9 mouse cellular contexts compared by ENCODE assay signal in the genomic region with DNA sequence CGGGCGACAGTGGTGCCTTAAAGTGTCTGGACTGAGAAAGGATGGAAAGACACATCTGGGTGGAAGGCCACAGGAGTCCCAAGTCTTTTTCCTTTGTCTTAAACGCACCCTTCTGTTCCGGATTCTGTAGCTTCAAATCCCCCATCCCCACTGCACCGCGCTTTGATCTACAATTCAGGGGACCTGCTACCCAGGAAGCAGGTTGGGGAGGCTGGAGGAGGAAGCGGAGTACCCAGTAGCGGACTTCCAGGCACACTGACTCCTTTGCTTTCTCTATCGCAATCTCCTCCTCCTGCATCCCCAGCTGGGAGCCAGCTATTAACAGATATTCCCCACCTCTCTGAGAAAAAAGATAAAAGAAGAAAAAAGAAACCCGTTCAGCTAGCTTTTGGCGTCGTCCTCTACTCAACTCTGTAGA. TPM values are rescaled to one million over a fixed set of nuclear protein-coding genes. Genes with fewer than 3 reads are reported as not detected.
A peak's percentile ranks its signal among the peaks of the same experiment; 100 is the strongest.
DNase-seq lines count a peak whose midpoint lies in the region; ATAC-seq and TF ChIP-seq lines count a peak whose summit lies in the region.
"Had no signal": no experiment of that assay in that cellular context is flagged by ENCODE, and none has a peak within 500 bp of the region (broad histone marks: within the 10 kb centered on the region; RNA-seq: fewer than 3 reads in every experiment).

No protein-coding gene starts in this region.

- no peaks in the 10 kb centered on the region for H3K9me3 ChIP-seq in heart, embryonic 13.5 days
- H3K9me3 ChIP-seq in forebrain, embryonic 16.5 days (ENCODE audit: control insufficient read depth, low read length) = no peaks in the 10 kb centered on the region
- no peaks in the 10 kb centered on the region for H3K9me3 ChIP-seq in liver, embryonic 16.5 days (replicated peaks; ENCODE audit: control insufficient read depth, low read length)

- H3K4me1 ChIP-seq in heart, embryonic 13.5 days = peaks cover 15% of the 10 kb centered on the region
- H3K4me1 ChIP-seq in forebrain, embryonic 16.5 days (replicated peaks; ENCODE audit: control insufficient read depth, insufficient read depth, low read length) = peaks cover 26% of the 10 kb centered on the region
- no peaks in the 10 kb centered on the region for H3K4me1 ChIP-seq in liver, embryonic 16.5 days (ENCODE audit: control insufficient read depth, low read depth, low read length)

- peak overlapping the region; percentile 52 for H3K4me3 ChIP-seq in heart, embryonic 13.5 days
- peak overlapping the region; percentile 40 for H3K4me3 ChIP-seq in forebrain, embryonic 16.5 days (replicated peaks; ENCODE audit: low read length)
- H3K4me3 ChIP-seq in liver, embryonic 16.5 days (ENCODE audit: low read depth, low read length) = no peak overlapping the region

- H3K27me3 ChIP-seq in heart, embryonic 13.5 days (replicated peaks) = peaks cover 80% of the 10 kb centered on the region
- H3K27me3 ChIP-seq in forebrain, embryonic 16.5 days (replicated peaks; ENCODE audit: control insufficient read depth, insufficient read depth, low read length) = peaks cover 8% of the 10 kb centered on the region; the same call in 1 of the 2 replicates
- peaks cover 69% of the 10 kb centered on the region for H3K27me3 ChIP-seq in liver, embryonic 16.5 days (ENCODE audit: control insufficient read depth, insufficient read depth, low read depth, low read length)
- H3K27me3 ChIP-seq: Patski had no signal

- no peak overlapping the region for H3K27ac ChIP-seq in heart, embryonic 13.5 days (replicated peaks)
- H3K27ac ChIP-seq in forebrain, embryonic 16.5 days (ENCODE audit: low read length) = peak overlapping the region; percentile 82
- no peak overlapping the region for H3K27ac ChIP-seq in liver, embryonic 16.5 days (ENCODE audit: low read length)

- H3K36me3 ChIP-seq in heart, embryonic 13.5 days = no peaks in the 10 kb centered on the region
- H3K36me3 ChIP-seq in forebrain, embryonic 16.5 days (ENCODE audit: control insufficient read depth, insufficient read depth) = no peaks in the 10 kb centered on the region
- H3K36me3 ChIP-seq in liver, embryonic 16.5 days (ENCODE audit: control insufficient read depth, insufficient read depth) = no peaks in the 10 kb centered on the region

- no peak for DNase-seq in heart, postnatal 14 days
- DNase-seq in brain, embryonic 14.5 days (ENCODE audit: low read depth) = peak; percentile 82
- no peak for DNase-seq in spleen, postnatal 36 days (ENCODE audit: low spot score in 2 of 2)
- DNase-seq in left cerebral cortex, adult 8-10 months (ENCODE audit: low spot score in 2 of 2) = no peak
- no peak for DNase-seq in cerebellum, adult 18-20 months

- ATAC-seq in heart, embryonic 13.5 days (ENCODE audit: extremely low read depth, insufficient number of reproducible peaks, low FRiP score, low TSS enrichment) = no peak
- peak; percentile 16; the same call in 1 of the 2 replicates for ATAC-seq in forebrain, embryonic 16.5 days
- ATAC-seq in liver, embryonic 16.5 days (ENCODE audit: low read depth) = no peak

- TF ChIP-seq POLR2A in brain, embryonic 14.5 days (IDR thresholded peaks at IDR 0.05; ENCODE audit: borderline replicate concordance, extremely low read depth, insufficient read depth, insufficient read length, poor library complexity, severe bottlenecking) = no peak

- TF ChIP-seq CTCF in brain, embryonic 14.5 days (IDR thresholded peaks at IDR 0.05; ENCODE audit: borderline replicate concordance, extremely low read depth, insufficient read depth, insufficient read length) = no peak

- intact Hi-C loops in heart, postnatal 14 days (cut with DNase I) = loop anchor here (10.0 kb wide), 1 partner anchor 1165 kb away; no protein-coding TSS in a partner anchor

- 2% methylated on average over 12 of the region's 12 CpGs for WGBS in heart, embryonic 13.5 days
- 4% methylated on average over 12 of the region's 12 CpGs for WGBS in forebrain, embryonic 16.5 days
- WGBS in liver, embryonic 16.5 days (ENCODE audit: insufficient replicate concordance) = 2% methylated on average over 12 of the region's 12 CpGs

- H3K9ac ChIP-seq in heart, embryonic 13.5 days = peak overlapping the region; percentile 45; the same call in 1 of the 2 replicates
- peak overlapping the region; percentile 65 for H3K9ac ChIP-seq in forebrain, embryonic 16.5 days (replicated peaks; ENCODE audit: low read depth, low read length)
- no peak overlapping the region for H3K9ac ChIP-seq in liver, embryonic 16.5 days (ENCODE audit: low read depth, low read length)

- peak overlapping the region; percentile 86 for H3K4me2 ChIP-seq in heart, embryonic 13.5 days
- H3K4me2 ChIP-seq in forebrain, embryonic 16.5 days (ENCODE audit: low read length) = peak overlapping the region; percentile 75
- peak overlapping the region; percentile 14; the same call in 1 of the 2 replicates for H3K4me2 ChIP-seq in liver, embryonic 16.5 days (ENCODE audit: low read depth, low read length)

RNA-seq across cellular contexts. Expression of a gene that starts 10.1 kb away (rescaled TPM):
- 4.1 and 4.6 TPM in 2 replicates for polyA plus RNA-seq in heart, embryonic 13.5 days (2015; fragmentation: Nextera tagmentation; extraction: Ambion mirVana)
- total RNA-seq in heart, postnatal 14 days (2021) = 1 to 10 TPM; 3.8 to 4.9 TPM
- 465 and 624 TPM in 2 replicates for polyA plus RNA-seq in brain, embryonic 14.5 days (2012; rRNA removed)
- polyA plus RNA-seq in forebrain, embryonic 16.5 days (2015; fragmentation: Nextera tagmentation; extraction: Ambion mirVana) = 70.2 and 71.1 TPM in 2 replicates
- polyA plus RNA-seq in liver, embryonic 16.5 days (2015; fragmentation: Nextera tagmentation; extraction: Ambion mirVana) = 0.15 and 0.17 TPM in 2 replicates
- total RNA-seq in left cerebral cortex, adult 8-10 months (2022) = 100 to 1,000 TPM in 1 of 4 experiments, 10 to 100 TPM in 3; 92.7 to 104 (median 96.8) TPM

Comparison
In these comparisons a context has a peak if more than half of its experiments do, and no peak if none do; other contexts are left out.
1. H3K4me2 ChIP-seq: peak in every context shown above with its lines; median percentile 86 in heart, embryonic 13.5 days; 75 in forebrain, embryonic 16.5 days; 14 in liver, embryonic 16.5 days.
2. RNA of a gene that starts 10.1 kb away (polyA plus RNA-seq): 465 to 624 TPM in brain, embryonic 14.5 days and 70.2 to 71.1 TPM in forebrain, embryonic 16.5 days; 4.1 to 4.6 TPM in heart, embryonic 13.5 days and 0.15 to 0.17 TPM in liver, embryonic 16.5 days; every median in the first group is over 10 times any median in the second.